Mouse (Mus musculus): ENCODE measurements around the gene Rpain.

GRCm38 (mm10) chr11:71017051-71017450, 47.0 kb downstream of the Rpain start:
- no peak for TF ChIP-seq CTCF (IDR thresholded peaks at IDR 0.05; ENCODE audit: control insufficient read depth, insufficient read depth, insufficient read length)
- TF ChIP-seq USF1 (IDR thresholded peaks at IDR 0.05; ENCODE audit: low read depth) = no peak
- no peak for TF ChIP-seq CEBPB (IDR thresholded peaks at IDR 0.05; ENCODE audit: low read depth)
- no peak for TF ChIP-seq MYOG (IDR thresholded peaks at IDR 0.05; ENCODE audit: control insufficient read depth, extremely low read depth, insufficient read length)

Measured in C2C12 (cell line).